Mouse (Mus musculus): ENCODE data around the gene Stard8.
A peak's percentile ranks its signal among the peaks of the same experiment; 100 is the strongest.
"Not testable (repeated sequence)": the region's sequence is repeated elsewhere in the genome, so short reads cannot be mapped to it uniquely, and the experiment has no call there.

Gene Stard8

GRCm38 (mm10) chrX:99003046-99003445, at the start of gene Stard8:
TSS of gene Stard8 (plus strand) at chrX:99003248.
- DNase-seq (ENCODE audit: low spot score in 2 of 2) = peak in 1 of 2 experiments; percentile 24

- no peak for DNase-seq (ENCODE audit: low spot score in 2 of 2)
Measured at GRCm38 (mm10) chrX:98953941-98954340, 49.1 kb upstream of the Stard8 start.

DNA sequence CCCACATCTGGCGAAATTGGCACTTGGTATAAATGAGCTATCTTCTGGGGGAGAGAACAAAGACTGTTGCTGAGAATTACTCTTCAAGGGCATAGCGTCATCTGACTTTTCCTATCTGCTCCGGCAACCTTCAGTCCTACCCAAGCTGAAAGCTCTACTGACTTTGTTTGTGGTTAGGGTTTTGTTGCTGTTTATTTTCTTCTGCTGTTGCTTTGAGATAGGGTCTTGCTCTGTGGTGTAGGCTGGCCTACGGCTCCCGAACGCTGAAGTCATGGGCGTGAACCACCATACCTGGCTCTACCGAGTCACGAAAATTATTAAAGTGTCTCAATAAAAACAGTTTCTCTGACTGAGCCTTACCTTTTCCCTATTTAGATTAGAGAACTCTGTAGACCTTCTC, 44.8 kb upstream of the Stard8 start:
- no peak for DNase-seq (ENCODE audit: low spot score in 2 of 2)

DNA sequence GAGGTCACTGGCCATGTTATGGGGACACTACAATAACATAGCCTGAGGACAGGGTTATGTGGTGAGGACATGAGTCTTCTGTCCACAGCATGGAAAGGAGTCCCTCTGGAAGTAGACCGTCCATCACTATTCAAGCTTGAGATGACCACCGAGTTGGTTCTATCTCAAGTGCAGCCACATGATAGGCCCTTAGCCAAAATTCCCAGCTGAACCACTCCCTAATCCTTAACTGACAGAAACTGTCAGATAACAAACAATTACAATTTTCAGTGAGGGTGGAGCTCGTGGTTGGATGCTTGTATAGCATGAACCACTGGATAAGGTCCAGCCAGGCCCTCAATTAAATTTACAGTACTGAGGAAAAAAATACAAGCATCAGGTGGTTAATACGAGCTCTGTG, 44.0 kb upstream of the Stard8 start:
- DNase-seq (ENCODE audit: low spot score in 2 of 2) = no peak

DNA sequence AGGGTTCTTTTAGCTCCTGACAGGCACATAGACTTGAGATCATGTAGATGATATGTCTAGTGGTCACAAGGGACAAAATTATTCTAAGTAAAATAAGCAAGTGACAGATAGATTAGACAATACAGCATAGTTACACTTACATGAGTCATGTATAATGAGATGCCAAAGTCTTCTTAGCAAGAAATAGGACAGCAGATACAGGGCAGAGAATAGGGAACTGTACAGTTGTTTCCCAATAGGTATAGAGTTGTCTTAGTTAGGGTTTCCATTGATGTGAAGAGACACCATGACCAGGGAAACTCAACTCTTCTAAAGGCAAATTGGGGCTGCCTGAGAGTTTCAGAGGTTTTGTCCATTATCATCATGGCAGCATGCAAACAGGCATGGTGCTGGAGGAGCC, 39.3 kb upstream of the Stard8 start:
- no peak for DNase-seq (ENCODE audit: low spot score in 2 of 2)

- no peak for DNase-seq (ENCODE audit: low spot score in 2 of 2)
Measured at GRCm38 (mm10) chrX:98964513-98964912, 38.5 kb upstream of the Stard8 start.

DNA sequence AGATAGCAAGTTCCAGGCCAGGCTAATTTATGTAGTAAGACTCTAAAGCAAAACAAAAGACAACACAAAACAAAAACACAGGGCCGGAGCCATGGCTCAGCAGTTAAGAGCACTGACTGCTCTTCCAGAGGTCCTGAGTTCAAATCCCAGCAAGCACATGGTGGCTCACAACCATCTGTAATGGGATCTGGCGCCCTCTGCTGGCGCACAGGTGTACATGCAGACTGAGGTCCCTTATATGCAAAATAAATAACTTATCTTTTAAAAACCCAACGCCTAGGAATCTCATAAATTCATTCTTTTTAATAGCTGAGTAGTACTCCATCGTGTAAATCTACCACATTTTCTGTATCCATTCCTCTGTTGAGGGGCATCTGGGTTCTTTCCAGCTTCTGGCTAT, 16.4 kb upstream of the Stard8 start:
- not testable (repeated sequence) for DNase-seq (ENCODE audit: low spot score in 2 of 2)

DNA sequence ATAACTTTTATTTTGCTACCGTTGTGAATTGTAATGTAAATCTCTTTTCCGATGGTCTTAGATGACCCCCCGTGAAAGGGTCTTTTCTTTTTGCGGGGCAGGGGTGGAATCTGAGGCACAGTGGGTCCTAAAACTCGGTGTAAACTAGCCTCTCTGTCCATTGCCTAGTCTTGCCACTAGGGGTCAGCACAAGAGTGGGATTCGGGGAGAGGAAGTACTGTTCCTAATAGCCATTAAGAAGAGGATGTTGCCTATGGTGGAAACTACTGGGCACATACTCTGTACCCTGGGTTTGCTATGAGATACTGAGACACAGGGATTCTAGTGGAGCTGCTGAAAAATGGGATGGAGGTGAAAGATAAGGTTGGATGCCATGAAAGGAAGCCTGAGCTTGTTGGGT, 13.5 kb upstream of the Stard8 start:
- DNase-seq (ENCODE audit: low spot score in 2 of 2) = peak; percentile 18 to 67

DNA sequence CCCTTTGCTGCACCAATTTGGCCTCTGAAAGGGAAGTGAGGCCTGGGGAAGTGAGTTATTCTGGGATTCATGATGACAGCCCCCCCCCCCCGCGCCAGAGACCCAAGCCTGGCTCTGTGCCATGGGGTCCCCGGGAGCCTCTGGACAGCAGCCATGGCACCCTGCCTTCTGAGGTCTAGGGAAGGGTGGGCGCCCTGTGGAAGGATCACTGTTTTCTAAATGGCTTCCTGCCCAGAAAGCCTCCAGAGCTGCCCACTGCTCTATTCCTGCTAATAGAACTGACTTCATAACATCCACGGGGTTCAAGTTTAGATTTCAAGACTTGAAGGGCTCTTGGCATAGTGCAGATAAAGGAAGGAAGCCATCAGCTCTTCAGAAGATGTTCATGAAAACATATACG, 983 bp upstream of the Stard8 start:
- DNase-seq (ENCODE audit: low spot score in 2 of 2) = no peak

- DNase-seq (ENCODE audit: low spot score in 2 of 2) = no peak
Measured at GRCm38 (mm10) chrX:99010581-99010980, 7.5 kb downstream of the Stard8 start.

- no peak for DNase-seq (ENCODE audit: low spot score in 2 of 2)
Measured at GRCm38 (mm10) chrX:99011281-99011680, 8.2 kb downstream of the Stard8 start.

- DNase-seq (ENCODE audit: low spot score in 2 of 2) = no peak
Measured at GRCm38 (mm10) chrX:99012486-99012885, 9.4 kb downstream of the Stard8 start.

DNA sequence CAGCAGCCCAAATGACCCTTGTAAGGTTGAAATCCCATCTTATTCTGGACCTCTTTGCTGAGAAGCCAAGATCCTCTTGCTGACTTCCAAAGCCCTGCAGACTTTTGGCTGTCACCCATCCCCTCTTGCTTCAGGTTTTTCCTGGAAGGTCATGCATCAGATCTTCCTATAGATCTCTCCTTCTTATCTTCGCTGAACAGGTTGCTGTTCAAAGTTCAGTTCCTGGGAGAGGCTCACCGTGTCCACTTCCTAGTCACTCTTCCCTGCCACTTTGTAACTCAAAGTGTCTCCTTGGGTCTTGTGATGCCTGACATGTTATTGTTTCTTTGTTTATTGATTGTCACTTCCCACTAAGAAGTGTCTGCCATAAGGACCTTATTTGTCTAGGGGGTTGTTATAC, 12.7 kb downstream of the Stard8 start:
- no peak for DNase-seq (ENCODE audit: low spot score in 2 of 2)

DNA sequence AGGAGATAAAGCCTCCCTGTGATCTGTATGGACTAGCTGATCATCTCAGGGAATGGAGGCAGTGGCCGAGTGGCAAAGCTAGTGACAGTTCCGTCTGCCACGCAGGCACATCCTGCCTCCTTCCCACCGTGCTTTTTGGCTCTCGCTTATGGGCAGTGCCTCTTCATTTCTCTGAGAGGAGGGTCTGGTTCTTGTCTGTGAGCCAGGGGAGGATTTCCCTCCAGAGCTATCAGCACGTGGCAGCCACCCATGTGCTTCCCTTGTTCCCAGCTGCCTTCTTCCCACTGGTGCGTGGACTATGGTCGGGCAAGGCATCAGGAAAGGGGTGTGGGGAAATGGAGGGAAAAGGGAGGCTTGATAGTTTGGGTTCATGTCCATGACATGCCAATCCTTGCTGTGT, 13.9 kb downstream of the Stard8 start:
- DNase-seq (ENCODE audit: low spot score in 2 of 2) = no peak

DNA sequence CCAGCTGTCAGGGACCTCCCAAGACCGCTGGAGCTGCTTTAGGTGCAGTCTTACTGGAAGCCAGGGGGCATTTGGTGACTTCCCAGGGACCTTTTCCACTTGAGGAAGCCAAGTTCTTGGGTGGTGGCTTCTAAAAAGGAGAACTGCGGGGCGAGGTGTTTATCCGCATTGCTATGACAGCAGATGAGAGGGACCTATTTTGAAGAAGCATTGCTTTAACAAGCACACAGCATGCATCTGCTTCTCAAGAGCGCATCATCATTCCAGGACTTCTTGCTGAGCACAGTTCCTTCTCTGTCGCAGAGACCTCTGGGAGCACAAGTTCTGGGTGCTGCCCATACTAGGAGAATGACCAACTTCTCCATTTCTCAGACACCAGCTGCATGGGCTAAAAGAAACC, 14.8 kb downstream of the Stard8 start:
- no peak for DNase-seq (ENCODE audit: low spot score in 2 of 2)

- no peak for DNase-seq (ENCODE audit: low spot score in 2 of 2)
Measured at GRCm38 (mm10) chrX:99019303-99019702, 16.3 kb downstream of the Stard8 start.

- no peak for DNase-seq (ENCODE audit: low spot score in 2 of 2)
Measured at GRCm38 (mm10) chrX:99020215-99020614, 17.2 kb downstream of the Stard8 start.

- no peak for DNase-seq (ENCODE audit: low spot score in 2 of 2)
Measured at GRCm38 (mm10) chrX:99021593-99021992, 18.5 kb downstream of the Stard8 start.

GRCm38 (mm10) chrX:99023951-99024350, 20.9 kb downstream of the Stard8 start:
- DNase-seq (ENCODE audit: low spot score in 2 of 2) = no peak

- no peak for DNase-seq (ENCODE audit: low spot score in 2 of 2)
Measured at GRCm38 (mm10) chrX:99035407-99035806, 32.4 kb downstream of the Stard8 start.

DNA sequence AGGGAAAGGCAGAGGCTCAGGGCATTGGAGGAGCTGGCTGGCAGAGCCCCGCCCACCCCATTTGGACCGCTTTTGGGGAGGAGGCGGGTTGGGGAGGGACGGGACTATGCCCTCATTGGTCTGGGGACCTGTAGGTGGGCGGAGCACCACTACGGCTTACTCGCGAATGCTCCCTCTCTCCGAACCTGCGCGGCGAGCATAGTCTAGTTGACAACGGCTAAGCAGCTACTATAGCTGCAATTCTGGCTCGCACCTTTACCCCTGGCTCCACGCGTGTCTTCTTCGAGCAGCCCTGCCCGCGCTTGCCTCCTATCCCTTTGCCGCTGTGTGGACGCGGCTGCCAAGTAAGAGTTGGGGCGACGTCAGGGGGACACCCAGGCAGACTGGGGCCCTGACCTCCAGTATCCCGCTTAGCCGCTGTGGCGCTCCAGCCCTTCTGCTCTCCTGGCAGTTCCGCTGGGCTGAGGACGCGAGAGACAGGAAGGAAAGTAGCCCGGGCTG, 39.5 kb downstream of the Stard8 start:
- peak; percentile 66 to 67 for DNase-seq (ENCODE audit: low spot score in 2 of 2)

- no peak for DNase-seq (ENCODE audit: low spot score in 2 of 2)
Measured at GRCm38 (mm10) chrX:99043275-99043674, 40.2 kb downstream of the Stard8 start.

- DNase-seq (ENCODE audit: low spot score in 2 of 2) = no peak
Measured at GRCm38 (mm10) chrX:99043739-99044138, 40.7 kb downstream of the Stard8 start.

GRCm38 (mm10) chrX:99045315-99045714, 42.3 kb downstream of the Stard8 start:
- no peak for DNase-seq (ENCODE audit: low spot score in 2 of 2)

Measured in urinary bladder, postnatal 4 days (tissue).